Mouse (Mus musculus) neural tube, embryonic 14.5 days (tissue): ENCODE results near the gene Tgfbr3. TPM values are rescaled to one million over a fixed set of nuclear protein-coding genes. Genes with fewer than 3 reads are reported as not detected.

Experiments
- ATAC-seq: fragments of 200-750 bp; cut with Nextera tagmentation; 2 replicates; pipeline ENCODE4 v1.8.0; 2017; ENCODE audit warnings: low read depth, mild to moderate bottlenecking, moderate TSS enrichment, moderate library complexity
- H3K27ac ChIP-seq: fragments of 300-500 bp; sonication (generic); 2 replicates; pipeline ENCODE4 v1.5.1; 2014; ENCODE audit warnings: low read depth, mild to moderate bottlenecking, control low read depth, low read length, moderate library complexity, mixed read lengths
- H3K27me3 ChIP-seq: fragments of 300-500 bp; sonication (generic); 2 replicates; pipeline ENCODE4 v1.6.1; 2014; ENCODE audit warnings: low read length; ENCODE audit not compliant: control insufficient read depth, insufficient read depth
- H3K36me3 ChIP-seq: fragments of 300-500 bp; sonication (generic); 2 replicates; pipeline ENCODE4 v1.6.1; 2014; ENCODE audit warnings: low read length, mixed read lengths; ENCODE audit not compliant: control insufficient read depth, insufficient read depth
- H3K4me1 ChIP-seq: fragments of 300-500 bp; sonication (generic); 2 replicates; pipeline ENCODE4 v1.6.1; 2014; ENCODE audit warnings: low read length; ENCODE audit not compliant: control insufficient read depth, insufficient read depth
- H3K4me2 ChIP-seq: fragments of 300-500 bp; sonication (generic); 2 replicates; pipeline ENCODE4 v1.6.1; 2014; ENCODE audit warnings: mild to moderate bottlenecking, low read depth, low read length, control low read depth
- H3K4me3 ChIP-seq: fragments of 300-500 bp; sonication (generic); 2 replicates; pipeline ENCODE4 v1.5.1; 2014; ENCODE audit warnings: low read depth, low read length, control low read depth, mixed read lengths
- H3K9ac ChIP-seq: fragments of 300-500 bp; sonication (generic); replicated peaks from 2 replicates; pipeline ENCODE4 v1.6.1; 2014; ENCODE audit warnings: low read depth, mild to moderate bottlenecking, control low read depth, low read length, mixed read lengths
- H3K9me3 ChIP-seq: fragments of 300-500 bp; sonication (generic); 2 replicates; pipeline ENCODE4 v1.6.1; 2016; ENCODE audit warnings: low read length; ENCODE audit not compliant: control insufficient read depth
- WGBS: fragments of 180-500 bp; shearing (Covaris S2); extraction: QIAGEN DNeasy Blood & Tissue Kit; methylation state at CpG from one replicate; pipeline ENCODE4 v1.1.7; 2014; 5-methylcytosine and 5-hydroxymethylcytosine counted together
- polyA plus RNA-seq: library from polyadenylated mRNA; unstranded; fragments of >200 nt; fragmentation: Nextera tagmentation; extraction: Ambion mirVana; gene quantifications from 2 replicates; pipeline ENCODE4 v1.2.1, GENCODE M21; 2014

Tgfbr3 gene
- polyA plus RNA-seq, 1 experiment from 2014 or later = 2.6 TPM

GRCm38 (mm10) chr5:107162319-107162718 is 127.1 kb downstream of the Tgfbr3 start:
- 95% methylated on average over 4 of the region's 4 CpGs for WGBS
- H3K27ac ChIP-seq = no peak overlapping the region
- no peaks in the 10 kb centered on the region for H3K36me3 ChIP-seq
- no peak for ATAC-seq
- H3K9ac ChIP-seq = no peak overlapping the region
- H3K4me3 ChIP-seq = no peak overlapping the region
- no peaks in the 10 kb centered on the region for H3K27me3 ChIP-seq
- no peaks in the 10 kb centered on the region for H3K9me3 ChIP-seq
- no peak overlapping the region for H3K4me2 ChIP-seq
- no peaks in the 10 kb centered on the region; the same call in 1 of the 2 replicates for H3K4me1 ChIP-seq

GRCm38 (mm10) chr5:107159914-107160890 is 129.2 kb downstream of the Tgfbr3 start:
- Histone ChIP-seq H3K4me2 (no peak overlapping the region), H3K27ac (no peak overlapping the region), H3K4me1 (no peaks in the 10 kb centered on the region), H3K27me3 (no peaks in the 10 kb centered on the region), H3K9me3 (no peaks in the 10 kb centered on the region), H3K4me3 (no peak overlapping the region), H3K36me3 (no peaks in the 10 kb centered on the region), H3K9ac (no peak overlapping the region)
- ATAC-seq = no peak
- 87% methylated on average over 8 of the region's 8 CpGs for WGBS

GRCm38 (mm10) chr5:107158531-107159178 is 130.8 kb downstream of the Tgfbr3 start:
- Histone ChIP-seq H3K27ac (no peak overlapping the region), H3K9me3 (no peaks in the 10 kb centered on the region), H3K27me3 (no peaks in the 10 kb centered on the region), H3K4me2 (no peak overlapping the region), H3K4me1 (no peaks in the 10 kb centered on the region), H3K9ac (no peak overlapping the region), H3K4me3 (no peak overlapping the region), H3K36me3 (no peaks in the 10 kb centered on the region)
- 67% methylated on average over 7 of the region's 7 CpGs for WGBS
- no peak for ATAC-seq

DNA sequence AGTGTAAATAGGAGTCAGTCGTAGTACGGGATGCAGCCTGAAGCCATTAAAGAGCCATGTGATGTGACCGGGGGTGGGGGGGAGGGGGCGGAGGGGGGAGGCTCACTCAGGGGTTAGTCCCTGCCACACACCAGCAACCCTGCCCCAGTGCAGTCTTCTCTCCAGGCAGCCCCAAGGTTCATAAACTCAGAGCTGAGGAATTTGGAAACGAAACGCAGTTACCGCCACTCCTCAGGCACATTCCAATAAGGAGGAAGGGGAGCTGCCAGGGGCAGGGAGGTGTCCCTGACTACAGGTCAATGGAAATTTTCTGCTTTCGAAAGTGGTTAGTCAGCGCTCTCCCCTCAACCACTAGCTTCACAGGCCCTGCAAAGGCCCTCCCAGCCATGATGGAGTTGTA is 132.0 kb downstream of the Tgfbr3 start:
- no peak for ATAC-seq
- Histone ChIP-seq H3K36me3 (no peaks in the 10 kb centered on the region), H3K4me1 (no peaks in the 10 kb centered on the region), H3K9ac (no peak overlapping the region), H3K4me3 (no peak overlapping the region), H3K4me2 (no peak overlapping the region), H3K27ac (no peak overlapping the region), H3K9me3 (no peaks in the 10 kb centered on the region), H3K27me3 (no peaks in the 10 kb centered on the region)
- 40% methylated on average over 9 of the region's 9 CpGs for WGBS

- no peak for ATAC-seq
- Histone ChIP-seq H3K27me3 (no peaks in the 10 kb centered on the region), H3K4me1 (peaks cover 5% of the 10 kb centered on the region; the same call in 1 of the 2 replicates), H3K4me3 (no peak overlapping the region), H3K36me3 (no peaks in the 10 kb centered on the region), H3K4me2 (no peak overlapping the region), H3K27ac (no peak overlapping the region), H3K9me3 (no peaks in the 10 kb centered on the region), H3K9ac (no peak overlapping the region)
- 77% methylated on average over 3 of the region's 3 CpGs for WGBS
These were observed 133.3 kb downstream of the Tgfbr3 start for GRCm38 (mm10) chr5:107156096-107156495.

DNA sequence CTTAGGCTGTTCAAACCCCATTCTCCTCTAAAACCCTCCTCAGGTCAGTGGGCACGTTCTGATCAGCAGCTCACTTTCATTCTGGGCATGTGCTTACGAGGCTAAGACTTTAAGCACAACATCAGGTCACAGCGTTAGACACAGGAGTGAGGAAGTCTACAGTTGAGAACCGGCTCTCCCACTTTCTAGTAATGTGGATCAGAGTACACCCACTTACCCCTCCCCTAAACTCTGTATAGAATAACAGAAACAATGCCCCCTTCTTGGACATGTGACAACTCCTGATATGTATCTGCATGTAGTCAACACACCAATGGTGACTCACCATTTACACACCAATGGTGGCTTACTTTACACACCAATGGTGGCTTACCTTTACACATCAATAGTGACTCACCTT is 136.4 kb downstream of the Tgfbr3 start:
- 85% methylated on average over 4 of the region's 4 CpGs for WGBS
- no peak overlapping the region for H3K9ac ChIP-seq
- H3K9me3 ChIP-seq = no peaks in the 10 kb centered on the region
- no peak overlapping the region for H3K27ac ChIP-seq
- H3K4me2 ChIP-seq = no peak overlapping the region
- no peaks in the 10 kb centered on the region for H3K36me3 ChIP-seq
- no peak for ATAC-seq
- H3K4me3 ChIP-seq = no peak overlapping the region
- H3K4me1 ChIP-seq = peaks cover 5% of the 10 kb centered on the region; the same call in 1 of the 2 replicates
- no peaks in the 10 kb centered on the region for H3K27me3 ChIP-seq

GRCm38 (mm10) chr5:107151320-107151719 is 138.1 kb downstream of the Tgfbr3 start:
- ATAC-seq = no peak

DNA sequence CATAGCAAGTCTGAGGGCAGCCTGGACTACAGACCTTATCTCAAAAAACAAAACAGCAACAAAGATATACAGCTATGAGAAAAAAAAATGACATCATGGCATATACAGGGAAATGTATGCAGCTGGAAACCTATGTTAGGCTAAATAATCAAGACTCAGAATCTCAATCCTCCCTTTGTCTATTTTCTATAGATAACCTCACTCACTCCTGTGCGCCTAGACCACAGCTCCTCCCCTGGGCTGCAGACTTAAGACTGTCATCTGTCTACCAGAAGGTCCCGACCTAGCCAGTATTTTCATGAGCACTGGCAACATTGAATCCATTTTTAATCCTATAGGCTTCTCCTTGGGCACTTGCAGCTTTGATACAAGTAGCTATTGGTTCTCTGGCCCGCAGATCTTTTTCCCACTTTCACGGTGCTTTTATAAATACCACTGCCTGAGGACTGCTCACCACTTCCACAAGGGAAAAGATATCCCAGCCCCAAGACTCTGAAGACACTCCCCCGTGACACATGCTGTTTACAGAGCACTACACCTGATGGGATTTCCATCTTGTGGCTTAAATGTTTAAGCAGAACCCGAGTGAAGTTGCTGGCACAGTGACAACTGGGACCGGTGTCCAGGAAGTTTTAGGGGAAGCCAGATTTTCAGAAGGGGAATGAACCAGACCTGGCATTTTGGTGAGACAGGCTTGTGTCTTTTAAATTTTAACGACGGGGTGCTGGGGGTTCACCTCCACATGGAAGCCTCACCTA is 138.7 kb downstream of the Tgfbr3 start:
- Histone ChIP-seq H3K36me3 (no peaks in the 10 kb centered on the region), H3K4me2 (no peak overlapping the region), H3K4me1 (peaks cover 5% of the 10 kb centered on the region; the same call in 1 of the 2 replicates), H3K27ac (no peak overlapping the region), H3K9ac (no peak overlapping the region), H3K4me3 (no peak overlapping the region), H3K9me3 (no peaks in the 10 kb centered on the region), H3K27me3 (no peaks in the 10 kb centered on the region)
- 67% methylated on average over 9 of the region's 9 CpGs for WGBS
- ATAC-seq = no peak

More at GRCm38 (mm10) chr5:107151320-107151719, 138.1 kb downstream of the Tgfbr3 start:
- no peak overlapping the region for H3K4me2 ChIP-seq
- no peak overlapping the region for H3K9ac ChIP-seq
- no peaks in the 10 kb centered on the region for H3K27me3 ChIP-seq
- WGBS = 53% methylated on average over 3 of the region's 3 CpGs
- H3K4me3 ChIP-seq = no peak overlapping the region
- H3K27ac ChIP-seq = no peak overlapping the region
- H3K4me1 ChIP-seq = peaks cover 5% of the 10 kb centered on the region; the same call in 1 of the 2 replicates
- H3K36me3 ChIP-seq = no peaks in the 10 kb centered on the region
- H3K9me3 ChIP-seq = no peaks in the 10 kb centered on the region
